Mouse (Mus musculus) frontal cortex, postnatal 14 days (tissue): ENCODE measurements at regions not wholly inside any gene's neighbourhood (a gene's known extent, or its start where the extent isn't known, plus 50 kb on each side); places are given as distances from the start of the nearest gene placed in this dataset.

Source experiments
- DNase-seq, 2 experiments: peaks; one replicate each; pipeline ENCODE4 v3.0.0; 2022; ENCODE audit warnings: low spot score in 2 of 2

- DNase-seq: no peak
Measured at GRCm38 (mm10) chr13:42590415-42590814, 90.0 kb upstream of the Phactr1 start.

GRCm38 (mm10) chr13:42592945-42593344 is 87.5 kb upstream of the Phactr1 start:
- no peak for DNase-seq

- no peak for DNase-seq
Measured at GRCm38 (mm10) chr13:42593488-42594170, 86.8 kb upstream of the Phactr1 start.

- no peak for DNase-seq
Measured at GRCm38 (mm10) chr13:42595180-42595579, 85.2 kb upstream of the Phactr1 start.

- no peak for DNase-seq
Measured at GRCm38 (mm10) chr13:42597781-42598180, 82.6 kb upstream of the Phactr1 start.

- no peak for DNase-seq
Measured at GRCm38 (mm10) chr13:42603308-42603707, 77.1 kb upstream of the Phactr1 start.

- no peak for DNase-seq
Measured at GRCm38 (mm10) chr13:42607735-42608134, 72.7 kb upstream of the Phactr1 start.

- no peak for DNase-seq
Measured at GRCm38 (mm10) chr13:42608963-42609362, 71.5 kb upstream of the Phactr1 start.

GRCm38 (mm10) chr13:42613326-42613725 is 67.1 kb upstream of the Phactr1 start:
- DNase-seq: no peak

- no peak for DNase-seq
Measured at GRCm38 (mm10) chr13:42615826-42616225, 64.6 kb upstream of the Phactr1 start.

- no peak for DNase-seq
Measured at GRCm38 (mm10) chr13:42617225-42617624, 63.2 kb upstream of the Phactr1 start.

- no peak for DNase-seq
Measured at GRCm38 (mm10) chr13:42617844-42618243, 62.6 kb upstream of the Phactr1 start.

GRCm38 (mm10) chr13:42619555-42620280 is 60.7 kb upstream of the Phactr1 start:
- no peak for DNase-seq

- DNase-seq: peak in 1 of 2 experiments; percentile 54
Measured at GRCm38 (mm10) chr13:42623491-42623890, 56.9 kb upstream of the Phactr1 start.
